Mouse (Mus musculus) small intestine, adult 2 months (tissue): ENCODE data around the gene Lpar2. TPM values are rescaled to one million over a fixed set of nuclear protein-coding genes. Genes with fewer than 3 reads are reported as not detected.

ENCODE experiments used
- H3K27ac ChIP-seq: fragments of 200-500 bp; 2 replicates; pipeline ENCODE4 v1.5.1; 2012; ENCODE audit warnings: low read depth, low read length, control low read depth, inconsistent platforms; ENCODE audit not compliant: insufficient read depth
- H3K27me3 ChIP-seq: fragments of 200-500 bp; 2 replicates; pipeline ENCODE4 v1.6.1; 2012; ENCODE audit warnings: mild to moderate bottlenecking, moderate library complexity, low read length, inconsistent platforms; ENCODE audit not compliant: control insufficient read depth, insufficient read depth
- H3K36me3 ChIP-seq: fragments of 200-500 bp; 2 replicates; pipeline ENCODE4 v1.6.1; 2012; ENCODE audit warnings: mild to moderate bottlenecking, low read length, control low read depth, inconsistent platforms; ENCODE audit not compliant: control insufficient read depth, insufficient read depth
- H3K4me1 ChIP-seq: fragments of 200-500 bp; 2 replicates; pipeline ENCODE4 v1.6.1; 2012; ENCODE audit warnings: low read length, inconsistent platforms, mixed read lengths; ENCODE audit not compliant: control insufficient read depth, insufficient read depth, insufficient read length
- H3K4me3 ChIP-seq: fragments of 200-500 bp; 2 replicates; pipeline ENCODE4 v1.5.1; 2012; ENCODE audit warnings: low read depth, mild to moderate bottlenecking, control low read depth, inconsistent platforms, low read length, moderate library complexity
- CTCF ChIP-seq: fragments of 200-500 bp; IDR thresholded peaks from 2 replicates; pipeline ENCODE4 v1.5.1; 2012; ENCODE audit warnings: low read depth, mild to moderate bottlenecking, control low read depth, inconsistent platforms, low read length, moderate library complexity, mixed read lengths; ENCODE audit not compliant: insufficient replicate concordance, insufficient read length; ENCODE audit errors: extremely low read depth
- POLR2A ChIP-seq: fragments of 200-500 bp; IDR thresholded peaks from 2 replicates; pipeline ENCODE4 v1.6.1; 2012; ENCODE audit warnings: low read depth, mild to moderate bottlenecking, control low read depth, inconsistent platforms, low read length, moderate library complexity
- WGBS: fragments of 180-500 bp; shearing (Covaris S2); methylation state at CpG from one replicate; pipeline ENCODE4 v1.1.7; 2018; 5-methylcytosine and 5-hydroxymethylcytosine counted together
- polyA plus RNA-seq: library from polyadenylated mRNA; depleted of rRNA; stranded (reverse); fragments of >200 nt; gene quantifications from 2 replicates; pipeline ENCODE4 v1.2.3, GENCODE M21; 2012

The Lpar2 gene
- polyA plus RNA-seq, 1 experiment, result 2.2 TPM

DNA sequence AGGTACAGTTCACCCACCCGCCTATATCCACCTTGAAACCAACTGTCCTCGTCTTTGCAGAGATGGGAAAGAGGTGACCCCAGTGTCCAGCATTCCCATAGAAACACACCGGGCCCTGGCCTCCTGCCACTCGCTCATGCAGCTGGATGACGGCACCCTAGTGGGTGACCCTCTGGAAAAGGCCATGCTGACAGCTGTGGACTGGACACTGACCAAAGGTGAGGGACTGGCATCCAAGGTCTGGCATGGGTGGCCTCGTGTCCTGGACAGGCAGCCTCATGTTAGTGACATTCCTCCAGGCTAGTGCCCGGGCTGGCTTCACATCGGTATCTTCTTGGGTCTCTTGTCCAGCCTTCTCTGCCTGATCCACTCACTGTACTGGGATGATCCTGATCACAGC is 23.0 kb upstream of the Lpar2 start:
- no peaks in the 10 kb centered on the region for H3K27me3 ChIP-seq
- no peak overlapping the region for H3K4me3 ChIP-seq
- peaks cover 92% of the 10 kb centered on the region for H3K36me3 ChIP-seq
- H3K4me1 ChIP-seq, result no peaks in the 10 kb centered on the region
- H3K27ac ChIP-seq, result no peak overlapping the region
- no peak for TF ChIP-seq POLR2A
- 92% methylated on average over 8 of the region's 8 CpGs for WGBS

DNA sequence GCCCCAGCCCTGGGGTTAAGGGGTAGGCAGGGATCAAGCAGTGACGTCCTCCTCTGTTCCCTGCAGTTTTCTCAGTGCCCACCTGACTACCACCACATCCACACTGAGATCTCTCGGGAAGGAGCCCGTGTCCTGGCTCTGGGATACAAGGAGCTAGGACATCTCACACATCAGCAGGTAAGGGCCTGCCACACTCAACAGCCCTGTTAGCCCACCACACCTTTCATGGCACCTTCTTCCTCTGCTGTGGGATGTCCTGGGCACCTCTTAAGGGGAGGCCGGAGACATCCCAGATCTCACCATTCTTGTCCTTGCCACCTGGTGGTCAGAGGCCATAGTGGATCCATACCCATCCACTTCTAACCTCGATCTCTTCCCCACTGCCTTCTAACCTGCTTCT is 22.3 kb upstream of the Lpar2 start:
- Histone ChIP-seq H3K27ac (no peak overlapping the region), H3K4me3 (no peak overlapping the region), H3K36me3 (peaks cover 92% of the 10 kb centered on the region), H3K4me1 (no peaks in the 10 kb centered on the region), H3K27me3 (no peaks in the 10 kb centered on the region)
- TF ChIP-seq POLR2A, result no peak
- no peak for TF ChIP-seq CTCF
- 93% methylated on average over 5 of the region's 5 CpGs for WGBS

DNA sequence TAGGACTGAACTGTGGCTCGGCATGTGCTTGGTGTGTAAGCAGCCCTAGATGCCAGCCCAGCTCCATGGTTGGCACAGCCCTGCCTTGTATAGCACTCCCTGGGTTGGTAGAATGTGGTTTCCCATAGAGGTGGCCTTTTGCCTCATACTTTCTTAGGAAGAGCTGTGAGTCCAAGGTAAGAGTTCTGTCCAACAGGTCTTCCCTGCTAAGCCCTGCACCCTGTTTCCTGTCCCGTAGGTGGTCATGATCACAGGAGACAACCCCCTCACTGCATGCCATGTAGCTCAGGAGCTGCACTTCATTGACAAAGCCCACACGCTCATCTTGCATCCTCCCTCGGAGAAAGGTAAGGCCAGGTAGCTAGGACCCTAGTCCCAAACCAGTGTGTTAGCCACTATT is 20.4 kb upstream of the Lpar2 start:
- no peak overlapping the region for H3K4me3 ChIP-seq
- H3K27me3 ChIP-seq, result no peaks in the 10 kb centered on the region
- 91% methylated on average over 4 of the region's 4 CpGs for WGBS
- no peaks in the 10 kb centered on the region for H3K4me1 ChIP-seq
- no peak for TF ChIP-seq POLR2A
- no peak for TF ChIP-seq CTCF
- H3K27ac ChIP-seq, result no peak overlapping the region
- H3K36me3 ChIP-seq, result peaks cover 95% of the 10 kb centered on the region

DNA sequence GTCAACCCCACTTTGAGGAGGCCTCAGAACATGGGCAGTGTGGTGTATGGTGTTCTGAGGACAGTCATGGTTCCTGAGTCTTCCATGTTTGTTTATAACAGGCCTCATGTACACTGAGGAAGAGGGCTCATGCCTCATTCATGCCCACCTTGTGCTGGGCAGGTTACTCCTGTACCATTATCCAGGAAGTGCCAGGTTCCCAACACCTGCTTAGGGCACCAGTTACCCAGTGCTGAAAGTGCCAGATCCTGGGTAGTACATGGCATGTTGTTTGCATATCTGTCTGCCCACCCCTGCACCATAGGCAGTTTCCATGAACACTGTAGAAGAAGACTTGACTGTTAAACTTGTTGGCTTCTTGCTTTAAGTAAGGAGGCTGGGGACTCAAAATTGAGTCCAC is 20.0 kb upstream of the Lpar2 start:
- Histone ChIP-seq H3K27me3 (no peaks in the 10 kb centered on the region), H3K27ac (no peak overlapping the region), H3K4me1 (no peaks in the 10 kb centered on the region), H3K4me3 (no peak overlapping the region), H3K36me3 (peaks cover 95% of the 10 kb centered on the region)
- no peak for TF ChIP-seq CTCF
- TF ChIP-seq POLR2A, result no peak

DNA sequence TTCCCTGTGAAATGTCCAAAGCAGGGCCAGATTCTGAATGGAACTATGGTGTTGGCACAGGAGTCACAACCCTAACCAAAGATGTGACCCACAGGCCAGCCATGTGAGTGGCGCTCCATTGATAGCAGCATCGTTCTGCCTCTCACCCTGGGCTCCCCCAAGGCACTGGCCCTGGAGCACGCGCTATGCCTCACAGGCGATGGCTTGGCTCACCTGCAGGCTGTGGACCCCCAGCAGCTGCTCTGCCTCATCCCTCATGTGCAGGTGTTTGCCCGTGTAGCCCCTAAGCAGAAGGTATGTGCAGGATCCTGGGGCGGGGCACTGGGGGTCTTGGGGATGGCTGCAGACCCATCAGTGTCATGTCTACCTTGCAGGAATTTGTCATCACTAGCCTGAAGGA is 18.9 kb upstream of the Lpar2 start:
- TF ChIP-seq POLR2A, result no peak
- TF ChIP-seq CTCF, result no peak
- Histone ChIP-seq H3K36me3 (peaks cover 90% of the 10 kb centered on the region), H3K27me3 (no peaks in the 10 kb centered on the region), H3K4me3 (no peak overlapping the region), H3K4me1 (peaks cover 2% of the 10 kb centered on the region; the same call in 1 of the 2 replicates), H3K27ac (no peak overlapping the region)
- 91% methylated on average over 7 of the region's 7 CpGs for WGBS

DNA sequence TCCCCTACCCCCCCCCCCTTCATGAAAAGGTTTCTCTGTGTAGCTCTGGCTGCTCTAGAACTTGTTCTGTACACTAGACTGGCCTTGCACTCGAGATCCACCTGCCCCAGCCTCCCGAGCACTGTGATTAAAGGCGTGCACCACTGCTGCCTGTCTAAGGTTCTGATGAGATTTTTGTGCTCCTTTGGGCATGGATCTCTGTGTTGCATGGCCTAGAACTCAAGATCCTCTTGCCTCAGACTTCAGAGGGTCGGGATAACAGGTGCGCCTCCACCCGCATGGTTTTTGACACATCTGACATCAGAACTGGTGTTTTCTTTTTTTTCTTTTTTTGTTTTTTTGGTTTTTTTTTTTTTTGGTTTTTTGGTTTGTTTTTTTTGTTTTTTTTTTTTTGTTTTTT is 17.7 kb upstream of the Lpar2 start:
- H3K27me3 ChIP-seq, result no peaks in the 10 kb centered on the region
- H3K36me3 ChIP-seq, result peaks cover 78% of the 10 kb centered on the region
- TF ChIP-seq POLR2A (no peak), CTCF (no peak)

DNA sequence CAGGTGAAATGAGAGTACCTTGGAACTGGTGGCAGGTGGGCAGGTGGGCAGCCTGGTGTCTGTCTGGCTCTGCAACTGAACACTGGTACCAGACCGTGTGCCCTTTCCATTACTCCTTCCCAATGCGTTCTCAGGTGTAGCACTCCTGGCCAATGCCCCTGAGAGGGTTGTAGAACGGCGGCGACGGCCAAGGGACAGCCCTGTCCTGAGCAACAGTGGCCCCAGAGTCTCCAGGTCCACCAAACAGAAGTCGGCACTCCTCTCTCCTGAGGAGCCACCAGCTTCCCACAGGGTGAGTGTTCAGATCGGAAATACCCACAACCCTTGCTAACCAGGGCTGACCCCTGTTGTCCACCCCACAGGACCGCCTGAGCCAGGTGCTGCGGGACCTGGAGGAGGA is 17.1 kb upstream of the Lpar2 start:
- peaks cover 73% of the 10 kb centered on the region for H3K36me3 ChIP-seq
- 96% methylated on average over 10 of the region's 10 CpGs for WGBS

More for the DNA sequence above, 17.7 kb upstream of the Lpar2 start:
- H3K4me3 ChIP-seq, result no peak overlapping the region
- H3K4me1 ChIP-seq, result peaks cover 5% of the 10 kb centered on the region; the same call in 1 of the 2 replicates
- H3K27ac ChIP-seq, result no peak overlapping the region
- 89% methylated on average over 6 of the region's 6 CpGs for WGBS

DNA sequence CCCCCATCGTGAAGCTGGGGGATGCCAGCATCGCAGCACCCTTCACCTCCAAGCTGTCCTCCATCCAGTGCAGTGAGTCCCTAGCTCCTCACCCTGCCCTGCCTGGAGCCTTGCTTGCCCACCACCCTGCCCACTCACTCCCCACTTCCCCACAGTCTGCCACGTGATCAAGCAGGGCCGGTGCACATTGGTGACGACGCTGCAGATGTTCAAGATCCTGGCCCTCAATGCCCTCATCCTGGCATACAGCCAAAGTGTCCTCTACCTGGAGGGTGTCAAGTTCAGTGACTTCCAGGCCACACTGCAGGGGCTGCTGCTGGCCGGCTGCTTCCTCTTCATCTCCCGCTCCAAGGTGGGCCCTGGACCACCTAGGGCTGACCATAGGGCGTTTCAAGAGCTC is 16.7 kb upstream of the Lpar2 start:
- Histone ChIP-seq H3K4me3 (no peak overlapping the region), H3K4me1 (peaks cover 5% of the 10 kb centered on the region; the same call in 1 of the 2 replicates), H3K27me3 (no peaks in the 10 kb centered on the region), H3K27ac (no peak overlapping the region), H3K36me3 (peaks cover 69% of the 10 kb centered on the region)
- TF ChIP-seq CTCF (no peak), POLR2A (no peak)
- 85% methylated on average over 9 of the region's 9 CpGs for WGBS

More for the DNA sequence above, 17.1 kb upstream of the Lpar2 start:
- Histone ChIP-seq H3K4me3 (no peak overlapping the region), H3K4me1 (peaks cover 5% of the 10 kb centered on the region; the same call in 1 of the 2 replicates), H3K27me3 (no peaks in the 10 kb centered on the region), H3K27ac (no peak overlapping the region)
- TF ChIP-seq CTCF (no peak), POLR2A (no peak)
